Mouse (Mus musculus) inflammation-experienced regulatory T-cells, adult 16 weeks (primary cell): Measurements from ENCODE around the gene Rfc5. TPM values are rescaled to one million over a fixed set of nuclear protein-coding genes. Genes with fewer than 3 reads are reported as not detected.

Experiments used
- polyA plus RNA-seq: library from polyadenylated mRNA; unstranded; fragments of 100-300 nt; shearing (Covaris generic); gene quantifications from one replicate; pipeline ENCODE4 v1.2.1, GENCODE M21; 2017

Rfc5 gene
- polyA plus RNA-seq: 48.5 TPM

DNA sequence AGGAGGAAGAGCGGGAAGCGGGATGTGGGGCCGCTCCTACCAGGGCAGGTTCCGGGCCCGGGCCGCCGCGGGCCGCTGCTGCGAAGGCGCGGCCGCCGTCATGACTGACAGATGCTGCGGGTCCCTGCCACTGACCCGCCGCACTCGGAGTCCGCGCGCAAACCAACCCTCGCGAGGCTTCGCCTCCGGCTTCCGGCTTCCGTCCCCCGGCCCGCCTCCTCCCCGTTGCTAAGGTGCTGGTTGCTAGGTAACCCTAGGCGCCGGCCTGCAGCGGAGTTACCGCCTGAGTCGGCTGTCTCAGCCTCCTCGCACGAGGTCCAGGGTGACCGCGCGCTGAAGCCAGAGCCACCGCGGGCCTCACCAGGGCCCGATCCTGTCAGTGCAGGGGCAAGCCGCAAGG lies at the start of gene Rfc5:
Rfc5 (minus strand) TSS at position 171 of the 400 bp plus-strand sequence.

DNA sequence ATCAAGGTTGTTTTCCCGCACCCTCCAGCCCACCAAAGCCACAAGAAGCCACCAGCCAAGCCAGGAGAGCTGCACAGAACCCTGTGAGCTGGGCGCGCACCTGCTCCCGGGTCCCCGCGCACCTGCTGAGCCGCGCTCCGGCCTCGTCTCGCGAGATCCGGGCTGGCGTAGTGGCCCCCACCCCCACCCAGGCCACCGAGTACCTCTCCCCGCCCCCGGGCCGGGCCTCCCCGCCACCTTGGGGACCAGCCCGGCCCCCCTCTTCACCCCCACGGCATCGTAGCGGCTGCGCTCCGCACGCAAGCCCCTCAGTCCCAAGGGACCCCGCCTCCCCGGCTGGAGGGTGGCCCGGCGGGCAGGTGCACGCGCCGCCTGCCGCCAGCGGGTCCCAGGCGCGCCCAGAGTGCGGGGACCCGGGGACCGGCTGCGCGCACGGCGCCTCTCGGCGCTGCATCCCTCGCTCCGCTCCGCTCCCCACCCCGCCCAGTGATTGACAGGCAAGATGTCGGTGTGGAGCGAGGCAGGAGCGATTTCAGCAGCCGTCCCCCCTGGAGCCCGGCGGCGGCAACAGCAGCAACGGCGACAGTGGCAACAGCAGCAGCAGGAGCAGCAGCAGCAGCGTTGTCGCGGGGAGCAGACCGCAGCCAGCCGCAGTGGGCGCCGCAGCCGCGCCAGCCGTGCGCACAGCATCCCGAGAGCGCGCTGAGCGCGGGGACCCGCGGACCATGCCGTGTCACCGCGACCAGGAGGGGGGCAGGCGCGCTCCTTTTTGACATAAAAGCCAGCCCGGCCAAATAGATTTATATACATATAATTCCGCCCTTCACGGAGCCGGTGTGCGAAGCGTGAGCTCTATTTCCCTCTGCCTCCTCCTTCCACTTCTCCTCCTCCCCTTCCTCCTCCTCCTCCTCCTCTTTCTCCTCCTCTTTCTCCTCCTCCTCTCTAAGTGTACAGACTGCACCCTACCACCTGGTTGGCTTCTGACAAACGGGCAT lies 25.0 kb upstream of the Rfc5 start, which contains the start of gene Ksr2:
Ksr2 (plus strand) TSS at position 494 of the 995 bp plus-strand sequence.

DNA sequence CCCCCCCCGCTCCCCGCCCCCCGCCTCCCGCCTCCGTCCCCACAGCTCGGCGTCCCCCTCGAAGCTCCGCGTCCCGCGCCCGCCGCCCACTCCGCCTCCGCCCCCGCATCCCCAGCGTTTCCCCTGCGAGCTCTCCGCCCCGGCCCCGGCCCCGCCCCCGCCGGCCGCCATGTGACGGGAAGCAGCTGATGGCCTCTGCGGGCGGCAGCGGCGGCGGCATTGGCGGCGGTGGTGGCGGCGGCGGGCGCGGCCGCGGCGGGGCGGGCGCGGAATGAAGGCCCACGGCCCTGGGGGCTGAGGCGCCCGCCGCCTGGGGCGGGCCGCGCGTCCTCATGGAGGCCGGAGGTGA lies 31.7 kb downstream of the Rfc5 start, which contains the start of gene Wsb2:
Wsb2 (plus strand) TSS at position 176 of the 349 bp plus-strand sequence.

Other genes starting within 250 kb of the Rfc5 start
- 274 TPM for gene Pebp1, start 101.4 kb downstream of the Rfc5 start, polyA plus RNA-seq
- gene Vsig10, start 70.0 kb downstream of the Rfc5 start, polyA plus RNA-seq: 12.7 TPM
- gene Wsb2, start 31.7 kb downstream of the Rfc5 start, polyA plus RNA-seq: 12.6 TPM
- gene Ksr2, start 25.0 kb upstream of the Rfc5 start, polyA plus RNA-seq: 1.5 TPM